Mouse (Mus musculus) NIH3T3 (cell line): Measurements from ENCODE around the gene Sall1.

Experiments
- DNase-seq: peaks from one replicate; pipeline ENCODE4 v3.0.0-alpha.2; 2012; ENCODE audit warnings: low read depth

Gene Sall1

DNA sequence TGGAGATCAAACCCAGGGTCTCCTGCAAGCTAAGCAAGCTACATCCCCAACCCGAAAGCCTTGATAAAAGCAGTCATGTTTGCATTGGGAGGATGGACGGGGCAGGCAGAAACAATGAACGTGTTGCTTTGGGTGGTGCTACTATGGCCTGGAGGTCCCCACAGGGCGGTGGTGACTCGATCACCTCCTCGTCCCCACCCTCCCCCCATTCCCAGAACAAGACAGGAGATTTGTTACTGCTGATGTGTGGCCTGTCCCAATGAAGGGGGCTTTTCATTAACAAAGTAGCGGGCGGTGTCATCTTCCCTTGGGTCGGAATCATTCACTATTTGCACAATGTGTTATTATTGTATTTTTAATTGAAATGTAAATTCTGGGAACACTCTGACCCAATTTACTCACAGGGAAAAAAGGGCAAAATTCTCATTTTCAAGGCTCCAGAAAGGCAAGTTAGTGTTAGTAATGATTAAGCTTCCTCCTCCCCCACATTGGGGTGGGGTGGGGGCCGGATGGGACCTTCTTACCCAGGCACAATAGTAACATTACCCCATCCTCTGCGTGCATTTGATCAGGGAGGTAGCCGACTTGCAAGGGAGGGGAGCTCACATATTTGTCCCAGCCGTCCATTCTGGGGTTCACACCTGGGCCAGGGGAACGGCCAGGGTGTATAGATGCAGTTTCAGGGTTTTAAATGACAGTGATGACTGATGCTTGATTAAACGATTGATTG is 52.0 kb downstream of the Sall1 start:
- DNase-seq: no peak

DNA sequence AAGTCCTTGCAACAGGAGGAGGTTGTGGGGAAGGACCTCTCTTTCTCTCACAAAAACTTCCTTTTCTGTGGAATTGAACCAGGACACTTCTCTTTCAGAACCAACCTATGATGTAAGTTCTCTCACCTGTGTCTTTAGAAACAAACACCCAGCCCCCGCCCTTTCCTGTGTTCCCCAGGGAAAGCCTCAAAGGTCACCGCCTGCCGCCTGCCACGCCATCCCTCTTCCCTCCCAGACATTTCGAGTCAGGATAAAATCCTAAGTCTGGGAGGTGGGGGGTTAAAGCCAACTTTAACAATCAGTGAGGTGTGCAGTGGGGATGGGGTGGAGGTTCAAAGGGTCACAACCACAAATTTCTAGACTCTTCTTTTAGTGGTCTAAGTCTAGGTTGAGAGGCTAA is 52.8 kb downstream of the Sall1 start:
- no peak for DNase-seq

DNA sequence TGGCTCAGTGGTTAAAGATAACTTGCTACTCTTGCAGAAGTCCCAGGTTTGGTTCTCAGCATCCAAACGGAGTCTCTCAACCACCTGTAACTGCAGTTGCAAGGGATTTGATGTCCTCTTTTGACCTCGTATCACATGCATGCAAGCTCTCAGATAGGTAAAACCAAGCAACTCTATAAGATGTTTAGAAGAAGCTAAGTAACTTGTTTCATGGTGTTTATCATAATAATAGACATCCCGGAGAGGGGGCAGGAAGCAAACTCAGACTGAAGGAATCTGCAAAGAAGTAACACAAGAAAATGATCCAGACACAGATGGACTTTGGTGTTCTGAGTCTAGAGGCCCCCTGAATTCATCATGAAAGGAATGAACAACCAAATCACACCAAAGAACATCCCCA is 55.0 kb downstream of the Sall1 start:
- DNase-seq: no peak

DNA sequence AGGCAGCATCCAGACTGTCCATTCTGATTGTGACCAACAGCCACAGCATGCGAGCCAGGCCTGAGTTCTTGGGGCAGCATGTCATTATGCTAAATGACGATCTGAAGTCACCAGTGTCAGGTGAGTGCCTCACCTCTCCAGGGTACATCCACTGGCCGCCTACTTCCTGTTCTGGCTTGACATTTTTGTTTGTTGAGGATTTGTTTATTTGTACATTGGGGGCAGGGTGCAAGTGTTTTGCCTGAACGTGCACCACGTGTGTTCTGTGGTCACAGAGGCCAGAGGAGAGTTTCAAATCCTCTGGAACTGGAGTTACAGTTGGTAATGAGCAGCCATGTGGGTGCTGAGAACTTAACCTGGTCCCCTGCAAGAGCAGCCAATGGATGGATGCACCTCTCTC is 60.5 kb downstream of the Sall1 start:
- no peak for DNase-seq
